Mouse (Mus musculus): ENCODE results near the gene Rgs7bp. TPM values are rescaled to one million over a fixed set of nuclear protein-coding genes. Genes with fewer than 3 reads are reported as not detected.
"Not testable (repeated sequence)": the region's sequence is repeated elsewhere in the genome, so short reads cannot be mapped to it uniquely, and the experiment has no call there.

Rgs7bp gene
- total and polyA plus RNA-seq, 3 experiments: not detected

GRCm38 (mm10) chr13:104916771-104917170, 138.0 kb downstream of the Rgs7bp start:
- H3K4me1 ChIP-seq (ENCODE audit: control insufficient read depth in 1 of 2, insufficient read depth in 2 of 2, low read length in 2 of 2); H3K27me3 ChIP-seq (ENCODE audit: control insufficient read depth in 1 of 2, insufficient read depth in 2 of 2, low read length in 2 of 2); H3K79me2 ChIP-seq (ENCODE audit: control insufficient read depth, insufficient read depth, low read length, poor library complexity); H3K36me3 ChIP-seq (ENCODE audit: control insufficient read depth in 1 of 2, insufficient read depth in 2 of 2, low read length in 2 of 2); H3K9ac ChIP-seq (ENCODE audit: control insufficient read depth, low read depth, low read length, poor library complexity, severe bottlenecking); H3K9me3 ChIP-seq (replicated peaks; ENCODE audit: insufficient read depth, low read length); DNase-seq (ENCODE audit: low read depth, low spot score); H3K4me3 ChIP-seq (ENCODE audit: control insufficient read depth in 1 of 2, insufficient read depth in 1 of 2, low read depth in 2 of 2, low read length in 2 of 2); H3K27ac ChIP-seq (ENCODE audit: control insufficient read depth, low read depth, low read length): not testable (repeated sequence)

GRCm38 (mm10) chr13:104916106-104916505, 138.6 kb downstream of the Rgs7bp start:
- no peak overlapping the region for H3K4me3 ChIP-seq (ENCODE audit: control insufficient read depth in 1 of 2, insufficient read depth in 1 of 2, low read depth in 2 of 2, low read length in 2 of 2)
- no peaks in the 10 kb centered on the region for H3K79me2 ChIP-seq (ENCODE audit: control insufficient read depth, insufficient read depth, low read length, poor library complexity)
- H3K27me3 ChIP-seq (ENCODE audit: control insufficient read depth in 1 of 2, insufficient read depth in 2 of 2, low read length in 2 of 2): no peaks in the 10 kb centered on the region
- TF ChIP-seq ZKSCAN1 (IDR thresholded peaks at IDR 0.05; ENCODE audit: low read depth, low read length) (no peak), ZNF384 (IDR thresholded peaks at IDR 0.05; ENCODE audit: low read depth, low read length) (no peak), RAD21 (IDR thresholded peaks at IDR 0.05; ENCODE audit: low read depth, low read length) (no peak), MYB (IDR thresholded peaks at IDR 0.05; ENCODE audit: low read depth, low read length) (no peak), NRF1 (IDR thresholded peaks at IDR 0.05; ENCODE audit: insufficient read depth, low read depth, low read length, poor library complexity, severe bottlenecking) (no peak), MAX (IDR thresholded peaks at IDR 0.05; ENCODE audit: low read length) (no peak), BHLHE40 (IDR thresholded peaks at IDR 0.05; ENCODE audit: borderline replicate concordance, low read depth, low read length) (no peak), USF1 (IDR thresholded peaks at IDR 0.05; ENCODE audit: low read depth, low read length) (no peak), MYC (IDR thresholded peaks at IDR 0.05; ENCODE audit: low read depth, low read length) (no peak), NELFE (IDR thresholded peaks at IDR 0.05; ENCODE audit: low read depth, low read length) (no peak), MXI1 (IDR thresholded peaks at IDR 0.05; ENCODE audit: low read depth, low read length) (no peak), JUND (IDR thresholded peaks at IDR 0.05; ENCODE audit: low read depth, low read length) (no peak), MAFK (IDR thresholded peaks at IDR 0.05; ENCODE audit: borderline replicate concordance, low read depth, low read length) (no peak), MAZ (IDR thresholded peaks at IDR 0.05; ENCODE audit: low read depth, low read length) (no peak), ETS1 (IDR thresholded peaks at IDR 0.05; ENCODE audit: low read depth, low read length) (no peak), ZMIZ1 (IDR thresholded peaks at IDR 0.05; ENCODE audit: low read depth, low read length) (no peak), E2F4 (IDR thresholded peaks at IDR 0.05; ENCODE audit: borderline replicate concordance, low read depth, low read length) (no peak), POLR2AphosphoS5 (IDR thresholded peaks at IDR 0.05; ENCODE audit: borderline replicate concordance, low read depth, low read length) (no peak), POLR2A (IDR thresholded peaks at IDR 0.05; ENCODE audit: control insufficient read depth in 1 of 2, insufficient read depth in 1 of 2, low read depth in 1 of 2, low read length in 2 of 2, poor library complexity in 1 of 2) (no peak)
- no peak overlapping the region for H3K9ac ChIP-seq (ENCODE audit: control insufficient read depth, low read depth, low read length, poor library complexity, severe bottlenecking)
- no peaks in the 10 kb centered on the region for H3K4me1 ChIP-seq (ENCODE audit: control insufficient read depth in 1 of 2, insufficient read depth in 2 of 2, low read length in 2 of 2)
- no peak for DNase-seq (ENCODE audit: low read depth, low spot score)
- H3K9me3 ChIP-seq (replicated peaks; ENCODE audit: insufficient read depth, low read length): no peaks in the 10 kb centered on the region
- no peak overlapping the region for H3K27ac ChIP-seq (ENCODE audit: control insufficient read depth, low read depth, low read length)
- H3K36me3 ChIP-seq (ENCODE audit: control insufficient read depth in 1 of 2, insufficient read depth in 2 of 2, low read length in 2 of 2): no peaks in the 10 kb centered on the region

All from MEL (cell line).